Mouse (Mus musculus): ENCODE measurements around the gene Zbtb7b.

The Zbtb7b gene

GRCm38 (mm10) chr3:89419571-89419970 lies 25.0 kb upstream of the Zbtb7b start:
- in situ Hi-C loops (cut with MboI; ENCODE audit: unreplicated experiment in 2 of 2) = no loop called here

GRCm38 (mm10) chr3:89418861-89419250 lies 24.3 kb upstream of the Zbtb7b start:
- in situ Hi-C loops (cut with MboI; ENCODE audit: unreplicated experiment in 2 of 2) = no loop called here

- in situ Hi-C loops (cut with MboI; ENCODE audit: unreplicated experiment in 2 of 2) = no loop called here
Observed at GRCm38 (mm10) chr3:89418170-89418860, 23.7 kb upstream of the Zbtb7b start, which contains the start of the genes Cks1b and Shc1. Gene Cks1b (minus strand): TSS chr3:89418383. Gene Shc1 (plus strand): TSS chr3:89418443.

- in situ Hi-C loops (cut with MboI; ENCODE audit: unreplicated experiment in 2 of 2) = no loop called here
Observed at GRCm38 (mm10) chr3:89417840-89418169, 23.2 kb upstream of the Zbtb7b start.

- in situ Hi-C loops (cut with MboI; ENCODE audit: unreplicated experiment in 2 of 2) = no loop called here
Observed at GRCm38 (mm10) chr3:89417131-89417530, 22.6 kb upstream of the Zbtb7b start.

GRCm38 (mm10) chr3:89416158-89416557 lies 21.6 kb upstream of the Zbtb7b start:
- in situ Hi-C loops (cut with MboI; ENCODE audit: unreplicated experiment in 2 of 2) = no loop called here

GRCm38 (mm10) chr3:89411490-89412393 lies 17.2 kb upstream of the Zbtb7b start, which contains the start of gene Flad1:
Gene Flad1 (minus strand): TSS chr3:89411870.
- in situ Hi-C loops (cut with MboI; ENCODE audit: unreplicated experiment in 2 of 2) = no loop called here

GRCm38 (mm10) chr3:89410864-89411263 lies 16.3 kb upstream of the Zbtb7b start:
- in situ Hi-C loops (cut with MboI; ENCODE audit: unreplicated experiment in 2 of 2) = no loop called here

GRCm38 (mm10) chr3:89409701-89410100 lies 15.1 kb upstream of the Zbtb7b start:
- in situ Hi-C loops (cut with MboI; ENCODE audit: unreplicated experiment in 2 of 2) = no loop called here

GRCm38 (mm10) chr3:89408448-89408847 lies 13.9 kb upstream of the Zbtb7b start:
- in situ Hi-C loops (cut with MboI; ENCODE audit: unreplicated experiment in 2 of 2) = no loop called here

GRCm38 (mm10) chr3:89406887-89407286 lies 12.3 kb upstream of the Zbtb7b start:
- in situ Hi-C loops (cut with MboI; ENCODE audit: unreplicated experiment in 2 of 2) = no loop called here

- in situ Hi-C loops (cut with MboI; ENCODE audit: unreplicated experiment in 2 of 2) = loop anchor here in 1 of 2 experiments (5.0 kb wide), 1 partner anchor 35 kb away; the partner anchor contains the start of gene Pbxip1
Observed at GRCm38 (mm10) chr3:89402693-89403092, 8.1 kb upstream of the Zbtb7b start, which contains the start of gene Lenep. Gene Lenep (minus strand): TSS chr3:89402793.

GRCm38 (mm10) chr3:89401329-89401728 lies 6.8 kb upstream of the Zbtb7b start:
- in situ Hi-C loops (cut with MboI; ENCODE audit: unreplicated experiment in 2 of 2) = loop anchor here in 1 of 2 experiments (5.0 kb wide), 1 partner anchor 36 kb away; the partner anchor contains the start of gene Pbxip1

GRCm38 (mm10) chr3:89396654-89397005 lies 2.1 kb upstream of the Zbtb7b start:
- in situ Hi-C loops (cut with MboI; ENCODE audit: unreplicated experiment in 2 of 2) = loop anchor here in 1 of 2 experiments (5.0 kb wide), 1 partner anchor 61 kb away; no protein-coding TSS in a partner anchor

GRCm38 (mm10) chr3:89395806-89396653 lies 1.5 kb upstream of the Zbtb7b start:
- in situ Hi-C loops (cut with MboI; ENCODE audit: unreplicated experiment in 2 of 2) = loop anchor here in 1 of 2 experiments (5.0 kb wide), 1 partner anchor 61 kb away; no protein-coding TSS in a partner anchor

GRCm38 (mm10) chr3:89395419-89395805 lies 836 bp upstream of the Zbtb7b start:
- in situ Hi-C loops (cut with MboI; ENCODE audit: unreplicated experiment in 2 of 2) = loop anchor here in 1 of 2 experiments (5.0 kb wide), 1 partner anchor 62 kb away; no protein-coding TSS in a partner anchor

- in situ Hi-C loops (cut with MboI; ENCODE audit: unreplicated experiment in 2 of 2) = loop anchor here in 1 of 2 experiments (5.0 kb wide), 1 partner anchor 62 kb away; no protein-coding TSS in a partner anchor
Observed at GRCm38 (mm10) chr3:89394894-89395256, 299 bp upstream of the Zbtb7b start.

- in situ Hi-C loops (cut with MboI; ENCODE audit: unreplicated experiment in 2 of 2) = no loop called here
Observed at GRCm38 (mm10) chr3:89393605-89394004, 971 bp downstream of the Zbtb7b start.

- in situ Hi-C loops (cut with MboI; ENCODE audit: unreplicated experiment in 2 of 2) = no loop called here
Observed at GRCm38 (mm10) chr3:89392871-89393311, 1.7 kb downstream of the Zbtb7b start.

Data from v-Abl transformed pro-B cells (cell line).